Mouse (Mus musculus): ENCODE data around the gene Trim80. TPM values are rescaled to one million over a fixed set of nuclear protein-coding genes. Genes with fewer than 3 reads are reported as not detected.

The Trim80 gene
- polyA plus RNA-seq (2012; rRNA removed) = 0.10 TPM in 2 replicates

DNA sequence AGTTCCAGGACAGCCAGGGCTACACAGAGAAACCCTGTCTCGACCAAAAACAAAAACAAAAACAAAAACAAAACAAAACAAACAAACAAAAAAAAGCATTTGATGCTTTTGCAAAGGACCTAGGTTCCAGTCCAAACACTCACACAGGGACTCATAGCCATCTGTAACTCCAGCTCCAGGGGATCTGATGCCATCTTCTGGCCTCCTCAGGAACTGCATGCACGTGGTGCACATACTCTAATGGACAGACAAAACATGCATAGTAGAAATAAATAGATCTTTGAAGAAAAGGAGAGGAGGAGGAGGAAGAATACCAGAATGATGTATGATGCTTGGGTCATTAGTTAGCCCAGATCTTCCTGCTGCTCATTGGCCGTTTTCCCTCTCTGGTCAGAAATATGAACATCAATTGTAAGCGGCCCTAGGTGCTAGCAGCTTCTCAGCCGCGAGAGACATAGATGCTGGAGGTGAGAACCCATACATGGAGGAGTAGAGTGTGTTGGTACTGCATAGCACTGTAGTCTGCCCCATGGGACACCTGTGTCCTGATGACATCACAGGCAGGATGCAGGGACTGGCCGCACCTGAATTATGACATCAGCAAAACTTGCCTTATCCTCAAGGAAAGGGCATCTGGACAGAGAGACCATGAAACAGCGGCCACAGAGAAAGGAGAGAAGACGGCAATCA is at the start of gene Trim80:
Gene Trim80, plus strand, starts transcription at position 640 of the 690 bp plus-strand sequence.

DNA sequence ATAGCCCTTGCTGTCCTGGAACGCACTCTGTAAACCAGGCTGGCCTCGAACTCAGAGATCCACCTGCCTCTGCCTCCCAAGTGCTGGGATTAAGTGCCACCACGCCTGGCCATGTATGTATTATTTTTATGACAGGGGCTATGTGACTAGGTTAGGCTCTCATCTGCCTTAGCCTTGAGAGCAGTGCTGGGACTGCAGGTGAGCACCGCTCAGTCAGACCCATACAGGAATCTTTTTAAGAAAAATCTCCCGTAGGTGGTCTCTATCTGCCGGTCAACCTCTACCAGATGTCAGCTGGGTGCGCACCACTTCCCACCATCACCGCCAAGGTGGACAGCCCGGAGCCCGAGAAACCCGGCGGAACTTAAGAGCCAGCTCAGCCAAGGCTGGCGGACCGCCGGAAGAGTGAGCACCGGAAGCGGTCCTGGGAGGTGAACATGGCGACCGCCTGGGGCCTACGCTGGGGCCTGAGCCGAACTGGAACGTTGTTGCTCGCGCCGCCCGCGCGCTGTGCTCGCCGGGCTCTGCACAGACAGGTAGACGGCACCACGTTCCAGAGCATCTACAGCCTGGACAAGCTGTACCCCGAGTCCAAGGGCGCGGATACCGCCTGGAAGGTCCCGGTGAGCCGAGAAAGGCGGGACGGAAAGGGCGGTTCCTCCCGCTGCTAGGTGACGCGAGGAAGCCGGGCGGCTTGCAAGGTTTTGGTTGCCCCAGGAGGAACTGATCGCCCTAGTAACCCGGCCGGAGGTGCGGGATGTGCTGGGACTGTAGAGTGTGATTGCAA is 36.8 kb upstream of the Trim80 start, which contains the start of gene Mrpl58:
Gene Mrpl58, plus strand, starts transcription at position 415 of the 787 bp plus-strand sequence.

DNA sequence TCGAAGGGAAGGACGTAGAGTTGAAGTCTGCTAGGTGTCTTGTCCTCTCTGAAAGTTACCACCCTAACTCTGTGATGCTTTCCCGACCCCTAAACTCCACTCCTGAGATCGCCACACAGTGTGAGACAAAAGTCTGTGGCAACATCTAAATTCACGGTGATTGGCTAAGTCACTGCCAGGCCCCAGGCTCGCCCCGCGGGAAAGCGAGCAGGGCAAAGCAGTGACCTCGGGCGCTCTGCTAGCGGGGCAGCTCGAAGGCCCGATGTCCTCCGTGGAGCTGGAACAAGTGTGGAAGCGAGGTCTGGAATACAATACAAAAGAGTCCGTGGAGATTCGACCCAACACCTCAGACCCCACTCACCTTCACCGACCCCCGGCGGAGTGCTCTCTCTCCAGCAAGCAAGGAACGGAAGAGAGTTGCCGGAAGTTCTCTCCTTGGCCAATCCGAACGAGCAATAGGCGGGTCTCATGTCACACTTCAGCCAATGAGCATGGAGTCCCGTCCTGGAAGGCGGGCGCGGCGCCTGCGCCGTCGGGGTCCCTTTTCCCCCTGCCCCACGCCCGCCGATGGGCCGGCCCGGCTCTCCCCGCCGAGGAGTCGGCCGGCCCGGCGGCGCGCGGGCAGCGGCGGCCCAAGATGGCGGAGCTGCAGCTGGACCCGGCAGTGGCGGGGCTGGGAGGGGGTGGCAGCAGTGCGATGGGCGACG is 20.7 kb upstream of the Trim80 start, which contains the start of the genes Atp5h and Kctd2:
Gene Atp5h, minus strand, starts transcription at position 432 of the 707 bp plus-strand sequence.
Gene Kctd2, plus strand, starts transcription at position 598 of the 707 bp plus-strand sequence.

GRCm38 (mm10) chr11:115462243-115462891 is 22.0 kb downstream of the Trim80 start, which contains the start of gene Slc16a5:
Gene Slc16a5 (plus strand): TSS chr11:115462474.

GRCm38 (mm10) chr11:115475025-115475757 is 34.8 kb downstream of the Trim80 start, which contains the start of gene Armc7:
Gene Armc7 (plus strand): TSS chr11:115475667.

DNA sequence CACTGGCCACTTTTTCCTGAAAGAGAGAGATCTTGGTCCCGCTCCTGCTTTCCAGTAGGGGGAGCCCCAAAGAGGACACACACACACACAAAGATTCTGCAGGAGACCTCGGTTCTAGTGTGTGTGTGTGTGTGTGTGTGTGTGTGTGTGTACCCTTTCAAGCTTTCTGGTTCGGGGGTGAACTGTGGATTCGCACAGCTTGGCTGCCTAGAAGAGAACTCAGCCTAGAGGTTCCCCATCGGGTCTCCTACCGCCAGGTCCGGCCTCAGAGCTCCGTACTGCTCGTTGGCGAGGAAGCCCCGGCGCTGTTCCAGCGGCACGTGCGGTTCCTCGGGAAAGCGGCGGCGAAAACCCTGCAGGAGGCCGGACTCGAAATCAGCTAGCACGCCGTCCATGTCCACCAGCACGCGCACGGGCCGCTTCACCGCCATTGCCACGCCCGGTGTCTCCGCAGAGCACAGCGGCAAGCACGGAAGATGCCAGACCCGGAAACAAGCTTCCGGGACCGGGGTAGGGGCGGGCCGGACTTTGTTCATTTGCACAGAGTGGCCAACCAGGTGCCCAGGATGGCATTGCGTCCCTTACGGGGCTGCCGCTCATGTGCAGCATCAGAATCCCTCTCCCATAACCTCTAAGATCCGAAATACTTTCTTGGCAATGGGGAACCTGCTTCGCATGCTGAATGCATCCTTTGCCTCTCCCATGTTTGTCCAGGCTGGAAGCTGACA is 51.2 kb downstream of the Trim80 start, which contains the start of gene Nt5c:
Gene Nt5c, minus strand, starts transcription at position 507 of the 728 bp plus-strand sequence.

Other genes with a start within 250 kb of the Trim80 start
- 1.1 and 1.7 TPM in 2 replicates for gene Grin2c, start 173.3 kb upstream of the Trim80 start, polyA plus RNA-seq (2012; rRNA removed)
- 15.7 and 16.2 TPM in 2 replicates for gene Fdxr, start 163.5 kb upstream of the Trim80 start, polyA plus RNA-seq (2012; rRNA removed)
- gene Fads6, start 142.9 kb upstream of the Trim80 start, polyA plus RNA-seq (2012; rRNA removed) = 1.1 and 1.2 TPM in 2 replicates
- gene Otop2, start 133.4 kb upstream of the Trim80 start, polyA plus RNA-seq (2012; rRNA removed) = 0.06 and 0.19 TPM in 2 replicates
- 0.01 and 0.02 TPM in 2 replicates for gene Ush1g, start 118.5 kb upstream of the Trim80 start, polyA plus RNA-seq (2012; rRNA removed)
- 0.13 and 0.15 TPM in 2 replicates for gene Otop3, start 105.8 kb upstream of the Trim80 start, polyA plus RNA-seq (2012; rRNA removed)
- gene Hid1, start 72.8 kb upstream of the Trim80 start, polyA plus RNA-seq (2012; rRNA removed) = 14.4 and 17.7 TPM in 2 replicates
- 29.3 and 33.6 TPM in 2 replicates for gene Cdr2l, start 58.6 kb upstream of the Trim80 start, polyA plus RNA-seq (2012; rRNA removed)
- gene Mrpl58, start 36.8 kb upstream of the Trim80 start, polyA plus RNA-seq (2012; rRNA removed) = 139 and 210 TPM in 2 replicates
- 593 and 879 TPM in 2 replicates for gene Atp5h, start 20.6 kb upstream of the Trim80 start, polyA plus RNA-seq (2012; rRNA removed)
- gene Kctd2, start 20.4 kb upstream of the Trim80 start, polyA plus RNA-seq (2012; rRNA removed) = 40.2 and 48.1 TPM in 2 replicates
- 0.04 TPM in 1 of 2 replicates, not detected in the other for gene Slc16a5, start 21.9 kb downstream of the Trim80 start, polyA plus RNA-seq (2012; rRNA removed)
- 5.2 and 5.9 TPM in 2 replicates for gene Armc7, start 35.1 kb downstream of the Trim80 start, polyA plus RNA-seq (2012; rRNA removed)
- gene Nt5c, start 51.3 kb downstream of the Trim80 start, polyA plus RNA-seq (2012; rRNA removed) = 50.7 and 84.0 TPM in 2 replicates
- 491 and 541 TPM in 2 replicates for gene Jpt1, start 73.8 kb downstream of the Trim80 start, polyA plus RNA-seq (2012; rRNA removed)
- 729 and 931 TPM in 2 replicates for gene Sumo2, start 95.7 kb downstream of the Trim80 start, polyA plus RNA-seq (2012; rRNA removed)
- 177 and 260 TPM in 2 replicates for gene Nup85, start 123.9 kb downstream of the Trim80 start, polyA plus RNA-seq (2012; rRNA removed)
- 46.0 and 49.5 TPM in 2 replicates for gene Mrps7, start 163.4 kb downstream of the Trim80 start, polyA plus RNA-seq (2012; rRNA removed)
- gene Gga3, start 163.5 kb downstream of the Trim80 start, polyA plus RNA-seq (2012; rRNA removed) = 27.1 and 43.6 TPM in 2 replicates
- gene Mif4gd, start 172.4 kb downstream of the Trim80 start, polyA plus RNA-seq (2012; rRNA removed) = 16.9 and 20.8 TPM in 2 replicates
- 28.0 and 28.7 TPM in 2 replicates for gene Slc25a19, start 187.8 kb downstream of the Trim80 start, polyA plus RNA-seq (2012; rRNA removed)